Mouse (Mus musculus) heart, embryonic 11.5 days (tissue): ENCODE measurements around the gene Zfp335. TPM values are rescaled to one million over a fixed set of nuclear protein-coding genes. Genes with fewer than 3 reads are reported as not detected.
"Not testable (repeated sequence)": the region's sequence is repeated elsewhere in the genome, so short reads cannot be mapped to it uniquely, and the experiment has no call there.

Experiments
- ATAC-seq: fragments of 200-750 bp; cut with Nextera tagmentation; replicated peaks from 2 replicates; pipeline ENCODE4 v1.8.0; 2017; ENCODE audit warnings: moderate library complexity; ENCODE audit not compliant: insufficient number of reproducible peaks, low FRiP score, low TSS enrichment
- H3K27ac ChIP-seq: fragments of 300-500 bp; sonication (generic); 2 replicates; pipeline ENCODE4 v1.5.1; 2014; ENCODE audit warnings: mild to moderate bottlenecking, low read depth, low read length
- H3K27me3 ChIP-seq: fragments of 300-500 bp; sonication (generic); 2 replicates; pipeline ENCODE4 v1.6.1; 2014; ENCODE audit warnings: mild to moderate bottlenecking, low read length, mixed read lengths; ENCODE audit not compliant: control insufficient read depth, insufficient read depth
- H3K36me3 ChIP-seq: fragments of 300-500 bp; sonication (generic); 2 replicates; pipeline ENCODE4 v1.6.1; 2014; ENCODE audit warnings: mild to moderate bottlenecking, low read length, moderate library complexity, mixed read lengths; ENCODE audit not compliant: control insufficient read depth, insufficient read depth
- H3K4me1 ChIP-seq: fragments of 300-500 bp; sonication (generic); 2 replicates; pipeline ENCODE4 v1.6.1; 2014; ENCODE audit warnings: low read length; ENCODE audit not compliant: control insufficient read depth, insufficient read depth
- H3K4me2 ChIP-seq: fragments of 300-500 bp; sonication (generic); 2 replicates; pipeline ENCODE4 v1.6.1; 2014; ENCODE audit warnings: mild to moderate bottlenecking, moderate library complexity
- H3K4me3 ChIP-seq: fragments of 300-500 bp; sonication (generic); 2 replicates; pipeline ENCODE4 v1.5.1; 2014; ENCODE audit warnings: low read depth, low read length
- H3K9ac ChIP-seq: fragments of 300-500 bp; sonication (generic); 2 replicates; pipeline ENCODE4 v1.6.1; 2014; ENCODE audit warnings: mild to moderate bottlenecking, low read depth, low read length, moderate library complexity
- H3K9me3 ChIP-seq: fragments of 300-500 bp; sonication (generic); replicated peaks from 2 replicates; pipeline ENCODE4 v1.6.1; 2016; ENCODE audit warnings: low read length; ENCODE audit not compliant: control insufficient read depth
- WGBS: fragments of 180-500 bp; shearing (Covaris S2); extraction: QIAGEN DNeasy Blood & Tissue Kit; methylation state at CpG from one replicate; pipeline ENCODE4 v1.1.7; 2014; ENCODE audit not compliant: insufficient replicate concordance; 5-methylcytosine and 5-hydroxymethylcytosine counted together
- polyA plus RNA-seq: library from polyadenylated mRNA; unstranded; fragments of >200 nt; fragmentation: Nextera tagmentation; extraction: Ambion mirVana; gene quantifications from 2 replicates; pipeline ENCODE4 v1.2.1, GENCODE M21; 2014

The Zfp335 gene
- polyA plus RNA-seq, 1 experiment from 2014 or later, result 8.9 TPM

GRCm38 (mm10) chr2:164885788-164886187 lies 25.8 kb downstream of the Zfp335 start:
- no peak overlapping the region for H3K4me2 ChIP-seq
- peaks cover 42% of the 10 kb centered on the region for H3K36me3 ChIP-seq
- H3K4me3 ChIP-seq, result no peak overlapping the region
- no peaks in the 10 kb centered on the region for H3K27me3 ChIP-seq
- ATAC-seq, result no peak
- no peak overlapping the region for H3K9ac ChIP-seq
- no peaks in the 10 kb centered on the region for H3K9me3 ChIP-seq
- 65% methylated on average over 7 of the region's 7 CpGs for WGBS
- H3K27ac ChIP-seq, result no peak overlapping the region
- no peaks in the 10 kb centered on the region for H3K4me1 ChIP-seq

DNA sequence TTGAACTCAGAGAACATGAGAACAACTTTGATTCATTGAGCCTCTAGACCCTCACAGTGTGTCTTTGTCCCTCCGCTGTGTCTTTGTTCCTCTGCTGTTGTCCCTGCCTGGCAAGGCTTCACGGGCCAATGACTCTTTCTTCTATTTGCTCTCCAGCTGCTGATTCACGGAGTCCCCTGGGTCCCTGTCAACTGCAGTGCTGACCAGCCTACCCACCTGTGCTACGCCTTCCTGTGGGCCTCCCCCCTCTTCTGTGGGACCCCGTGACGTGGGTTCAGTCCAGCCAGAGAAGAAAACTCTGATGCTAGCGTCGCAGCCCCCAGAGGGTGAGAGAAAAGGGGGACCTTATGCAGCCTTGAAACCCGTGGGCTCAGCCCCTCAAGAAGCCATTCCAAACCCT lies 28.9 kb downstream of the Zfp335 start:
- Histone ChIP-seq H3K27ac (no peak overlapping the region), H3K9me3 (no peaks in the 10 kb centered on the region), H3K4me3 (no peak overlapping the region), H3K9ac (no peak overlapping the region), H3K4me2 (no peak overlapping the region), H3K36me3 (peaks cover 19% of the 10 kb centered on the region), H3K4me1 (no peaks in the 10 kb centered on the region), H3K27me3 (no peaks in the 10 kb centered on the region)
- ATAC-seq, result no peak
- 91% methylated on average over 9 of the region's 9 CpGs for WGBS

DNA sequence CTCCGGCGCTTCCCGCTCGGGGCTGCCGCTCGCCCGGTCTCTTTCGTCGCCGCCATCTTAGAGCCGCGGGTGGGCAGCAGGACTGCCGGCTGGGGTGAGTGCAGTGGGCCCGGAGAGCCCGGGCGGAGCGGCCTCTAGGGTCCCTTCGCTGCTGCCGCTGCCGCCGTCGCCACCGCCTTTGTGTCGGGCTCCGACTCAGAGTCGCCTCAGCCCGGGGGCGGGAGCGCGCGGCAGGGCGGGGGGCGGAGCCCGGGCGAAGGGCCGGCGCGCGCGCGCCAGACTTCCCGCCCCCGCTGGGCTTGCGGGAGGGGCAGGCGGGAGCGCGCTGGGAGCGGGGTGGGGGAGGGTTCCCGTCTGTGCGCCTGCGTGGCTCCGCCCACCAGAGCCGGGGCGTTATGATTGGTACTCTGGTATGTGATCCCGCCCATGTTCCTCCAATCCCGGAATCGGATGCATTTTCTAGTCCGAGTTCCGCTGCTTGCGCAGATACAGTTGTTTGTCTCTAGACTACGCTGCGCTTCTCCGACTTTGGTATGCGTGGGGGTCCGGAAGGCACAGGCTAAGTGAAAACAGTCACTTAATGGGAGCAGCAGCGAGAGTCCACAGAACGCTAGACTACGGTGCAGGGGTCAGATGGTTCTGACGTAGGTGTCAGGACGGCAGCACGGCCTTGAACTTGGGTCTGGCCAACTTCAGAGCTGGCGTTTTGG lies 31.8 kb downstream of the Zfp335 start:
- Histone ChIP-seq H3K4me1 (peaks cover 2% of the 10 kb centered on the region), H3K27ac (peak overlapping the region; percentile 100), H3K36me3 (peaks cover 3% of the 10 kb centered on the region), H3K4me3 (peak overlapping the region; percentile 96), H3K27me3 (no peaks in the 10 kb centered on the region), H3K4me2 (peak overlapping the region; percentile 97), H3K9me3 (no peaks in the 10 kb centered on the region), H3K9ac (peak overlapping the region; percentile 100)
- peak; percentile 89 for ATAC-seq
- WGBS, result under 1% methylated on average over 56 of the region's 72 CpGs

- Histone ChIP-seq H3K4me3 (peak within 1 kb of the TSS; percentile 96), H3K4me2 (peak within 1 kb of the TSS; percentile 97), H3K9me3 (no peaks in the 10 kb centered on the region), H3K36me3 (peaks cover 3% of the 10 kb centered on the region), H3K27me3 (no peaks in the 10 kb centered on the region), H3K4me1 (peaks cover 7% of the 10 kb centered on the region), H3K9ac (peak within 1 kb of the TSS; percentile 100), H3K27ac (peak within 1 kb of the TSS; percentile 100)
- ATAC-seq, result peak; percentile 84
- WGBS, result under 1% methylated on average over 36 of the region's 40 CpGs
Observed at GRCm38 (mm10) chr2:164879228-164879567, 32.4 kb downstream of the Zfp335 start, which contains the start of gene Pcif1. Gene Pcif1 (plus strand): TSS chr2:164879304.

- Histone ChIP-seq H3K9ac (peak overlapping the region; percentile 100), H3K4me2 (peak overlapping the region; percentile 97), H3K9me3 (no peaks in the 10 kb centered on the region), H3K27me3 (no peaks in the 10 kb centered on the region), H3K27ac (peak overlapping the region; percentile 100), H3K4me3 (peak overlapping the region; percentile 96), H3K36me3 (no peaks in the 10 kb centered on the region), H3K4me1 (peaks cover 13% of the 10 kb centered on the region)
- peak; percentile 43; the same call in 1 of the 2 replicates for ATAC-seq
- WGBS, result 1% methylated on average over 28 of the region's 28 CpGs
Observed at GRCm38 (mm10) chr2:164878509-164879227, 32.9 kb downstream of the Zfp335 start.

GRCm38 (mm10) chr2:164877376-164878215 lies 34.0 kb downstream of the Zfp335 start:
- H3K9ac ChIP-seq, ATAC-seq, H3K27ac ChIP-seq, H3K36me3 ChIP-seq, H3K4me3 ChIP-seq, H3K27me3 ChIP-seq, H3K9me3 ChIP-seq: not testable (repeated sequence)
- peak overlapping the region; percentile 97 for H3K4me2 ChIP-seq
- peaks cover 13% of the 10 kb centered on the region for H3K4me1 ChIP-seq
- 76% methylated on average over 11 of the region's 11 CpGs for WGBS

- H3K9me3 ChIP-seq, H3K27ac ChIP-seq, H3K27me3 ChIP-seq, H3K36me3 ChIP-seq, ATAC-seq, H3K9ac ChIP-seq, H3K4me2 ChIP-seq, H3K4me3 ChIP-seq: not testable (repeated sequence)
- peaks cover 13% of the 10 kb centered on the region for H3K4me1 ChIP-seq
- WGBS, result 36% methylated on average over 2 of the region's 2 CpGs
Observed at GRCm38 (mm10) chr2:164875648-164876047, 35.9 kb downstream of the Zfp335 start.

DNA sequence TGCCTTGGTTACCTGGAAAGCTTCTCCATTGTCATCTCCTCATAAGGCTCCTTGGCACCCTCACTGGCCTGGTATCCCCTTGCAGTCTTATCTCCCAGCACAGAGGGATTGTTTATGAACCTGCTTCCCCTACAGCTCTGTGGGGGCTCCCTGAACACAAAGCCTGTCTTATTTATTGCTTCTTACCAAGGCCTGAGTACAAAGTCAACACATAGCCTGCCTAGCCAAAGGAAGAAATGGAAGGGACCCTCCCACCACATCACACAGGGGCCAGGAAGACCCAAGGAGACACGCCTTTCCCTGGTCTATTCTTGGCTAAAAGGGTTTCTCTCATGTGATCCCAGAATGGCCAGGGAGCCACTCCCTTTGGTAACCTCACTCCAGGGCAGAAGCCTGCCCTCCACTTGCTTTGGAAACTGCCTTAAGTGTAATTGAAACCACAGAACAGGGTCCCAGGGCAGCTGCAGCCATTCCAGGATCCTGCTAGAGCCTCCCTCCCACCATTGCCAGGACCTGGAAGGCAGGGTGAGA lies 37.3 kb downstream of the Zfp335 start:
- Histone ChIP-seq H3K4me2 (no peak overlapping the region), H3K36me3 (no peaks in the 10 kb centered on the region), H3K4me1 (peaks cover 13% of the 10 kb centered on the region), H3K27ac (peak overlapping the region; percentile 71), H3K9me3 (no peaks in the 10 kb centered on the region), H3K4me3 (no peak overlapping the region), H3K9ac (0 out of 2 replicates have a peak overlapping the region, but pooled peaks have one; percentile 28), H3K27me3 (no peaks in the 10 kb centered on the region)
- 15% methylated on average over 1 of the region's 1 CpGs for WGBS
- no peak for ATAC-seq
